Mouse (Mus musculus): Measurements from ENCODE around the gene Vpreb1. TPM values are rescaled to one million over a fixed set of nuclear protein-coding genes. Genes with fewer than 3 reads are reported as not detected.
A peak's percentile ranks its signal among the peaks of the same experiment; 100 is the strongest.

The Vpreb1 gene
- 3.1 and 4.1 TPM in 2 replicates for total RNA-seq (2017)

- ATAC-seq (replicated peaks; ENCODE audit: low read depth, poor library complexity, severe bottlenecking) = peak; percentile 97
These were observed at the start of gene Vpreb1, which contains the start of gene Top3b for GRCm38 (mm10) chr16:16870617-16871331. Vpreb1 (minus strand) TSS chr16:16870843. Top3b (plus strand) TSS chr16:16870736.

- no peak for ATAC-seq (replicated peaks; ENCODE audit: low read depth, poor library complexity, severe bottlenecking)
These were observed 47.9 kb upstream of the Vpreb1 start for GRCm38 (mm10) chr16:16918441-16919117.

DNA sequence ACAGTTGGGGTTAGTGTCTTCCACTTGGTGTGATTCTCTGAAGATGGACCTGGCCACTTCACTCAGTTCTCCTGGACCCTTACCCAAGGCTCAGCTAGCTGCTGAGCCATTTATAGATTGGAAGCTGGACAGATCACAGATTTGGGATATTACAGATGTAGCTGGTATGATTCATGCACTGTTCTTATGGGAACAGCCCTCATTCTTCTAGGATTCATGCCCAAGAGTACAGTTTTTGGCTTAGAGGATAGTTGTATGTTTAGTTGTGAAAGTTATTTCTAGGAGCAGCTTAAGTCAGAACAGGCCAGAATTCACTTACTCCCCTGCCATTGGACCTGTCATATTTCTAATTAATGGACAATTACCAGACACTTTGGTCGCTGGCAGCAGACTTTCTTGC is 42.8 kb upstream of the Vpreb1 start:
- no peak for ATAC-seq (replicated peaks; ENCODE audit: low read depth, poor library complexity, severe bottlenecking)

DNA sequence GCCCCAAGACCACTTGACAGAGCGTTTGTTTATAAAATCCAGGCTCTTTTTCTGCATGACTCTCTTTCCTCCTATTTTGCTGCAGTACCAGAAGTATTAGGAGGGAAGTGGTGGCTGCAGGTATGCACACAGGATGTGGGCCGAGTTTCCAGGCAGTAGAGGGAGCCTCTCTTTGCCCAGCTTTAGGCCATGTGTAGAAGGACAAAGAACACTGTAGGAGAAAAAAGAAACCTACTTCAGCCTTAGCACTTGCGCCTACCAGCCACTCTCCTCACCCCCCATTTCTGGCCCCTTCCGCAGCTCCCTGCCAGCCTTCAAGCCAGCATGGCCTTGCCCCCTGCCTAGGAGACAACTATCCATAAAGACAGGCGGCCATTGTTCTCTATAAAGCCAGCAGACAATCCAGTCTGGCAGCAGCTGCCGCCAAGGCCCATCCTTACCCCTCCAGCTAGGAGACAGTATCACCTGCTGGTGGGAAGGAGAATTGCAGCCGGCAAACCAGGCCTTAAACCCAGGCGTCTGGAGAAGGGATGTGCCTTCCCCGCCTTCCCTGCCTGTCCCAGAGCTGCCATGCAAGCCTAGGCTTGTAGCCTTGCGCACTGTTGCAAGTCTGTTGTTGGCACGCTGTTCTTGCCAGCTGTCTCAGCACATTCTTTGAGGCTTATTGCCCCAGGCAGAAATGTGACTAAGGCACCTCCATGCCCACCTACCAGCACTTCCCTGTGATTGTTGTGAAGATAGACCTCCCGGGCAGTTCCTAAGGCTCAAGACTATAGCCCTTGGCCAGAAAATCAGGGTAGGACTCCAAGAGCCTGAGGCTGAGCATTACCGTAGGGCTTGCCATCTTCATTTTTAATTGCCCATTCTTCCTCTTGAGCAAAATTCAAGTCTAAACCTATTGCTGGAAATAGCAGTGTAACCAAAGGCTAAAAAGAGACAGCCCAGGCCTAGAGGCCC is 41.3 kb upstream of the Vpreb1 start:
- ATAC-seq (replicated peaks; ENCODE audit: low read depth, poor library complexity, severe bottlenecking) = peak; percentile 92

- ATAC-seq (replicated peaks; ENCODE audit: low read depth, poor library complexity, severe bottlenecking) = no peak
These were observed 37.2 kb upstream of the Vpreb1 start for GRCm38 (mm10) chr16:16907799-16908198.

- ATAC-seq (replicated peaks; ENCODE audit: low read depth, poor library complexity, severe bottlenecking) = no peak
These were observed 32.5 kb upstream of the Vpreb1 start for GRCm38 (mm10) chr16:16903188-16903587.

- peak; percentile 60 for ATAC-seq (replicated peaks; ENCODE audit: low read depth, poor library complexity, severe bottlenecking)
These were observed 31.7 kb upstream of the Vpreb1 start for GRCm38 (mm10) chr16:16902329-16902728.

DNA sequence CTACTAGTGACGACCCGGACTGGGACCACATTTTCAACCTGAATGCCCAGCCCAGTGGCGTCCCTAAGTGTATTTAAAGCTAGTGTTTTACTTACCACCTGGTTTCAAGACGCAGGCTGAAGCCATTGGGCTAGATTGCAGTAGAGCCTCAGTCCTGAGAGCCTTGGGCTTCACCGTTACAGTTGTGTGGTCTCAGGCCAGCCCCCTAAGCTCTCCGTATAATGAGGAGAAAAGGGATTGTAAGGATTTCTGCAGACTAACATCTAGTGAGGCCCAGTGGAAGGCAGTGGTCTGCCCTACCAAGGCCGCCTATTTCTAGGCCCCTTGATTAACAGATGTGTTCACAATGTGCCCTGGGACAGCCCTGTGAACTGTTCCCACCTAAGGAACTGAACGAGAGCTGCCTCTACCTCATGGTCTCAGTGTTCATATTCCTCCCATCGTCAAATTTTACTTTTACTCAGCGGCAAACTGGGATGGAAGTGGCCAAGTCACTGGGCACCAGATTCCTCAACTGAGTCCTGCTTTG is 26.5 kb upstream of the Vpreb1 start:
- no peak for ATAC-seq (replicated peaks; ENCODE audit: low read depth, poor library complexity, severe bottlenecking)

DNA sequence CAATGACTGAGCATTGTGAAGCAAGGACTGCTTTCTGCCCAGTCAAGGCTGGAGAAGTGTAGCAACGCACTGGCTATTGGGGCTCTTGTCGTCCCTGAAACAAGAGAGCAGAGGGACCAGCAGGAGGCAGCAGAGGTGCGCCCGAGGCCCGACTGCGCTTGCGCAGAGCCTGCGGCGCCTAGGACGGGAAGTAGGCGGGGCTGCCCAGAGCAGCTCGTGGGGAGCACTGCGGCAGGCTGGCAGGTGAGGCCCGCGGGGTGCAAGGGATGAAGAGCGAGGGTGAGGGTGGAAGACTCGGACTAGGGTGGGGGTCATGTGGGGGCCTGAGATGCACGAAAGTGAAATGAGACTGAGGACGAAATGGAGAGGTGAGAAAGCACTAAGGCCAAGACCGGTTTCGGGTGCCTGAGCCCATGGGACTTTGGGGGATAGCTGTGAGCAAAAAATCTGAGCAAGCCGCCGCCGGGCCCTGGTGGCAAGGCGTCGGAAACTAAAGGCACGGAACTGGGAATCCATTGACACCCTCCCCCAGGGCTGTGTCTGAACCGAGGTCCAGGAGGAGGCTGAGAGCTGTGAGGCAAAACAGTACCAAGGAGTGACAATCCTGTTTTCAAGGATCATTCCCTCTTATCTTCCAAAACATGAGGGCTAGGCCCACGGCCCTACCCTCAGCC is 25.9 kb upstream of the Vpreb1 start, which contains the start of gene Ppm1f:
TSS of gene Ppm1f (plus strand) at position 88 of the 674 bp plus-strand sequence.
- peak; percentile 92 for ATAC-seq (replicated peaks; ENCODE audit: low read depth, poor library complexity, severe bottlenecking)

- ATAC-seq (replicated peaks; ENCODE audit: low read depth, poor library complexity, severe bottlenecking) = peak; percentile 57
These were observed 25.4 kb upstream of the Vpreb1 start for GRCm38 (mm10) chr16:16896015-16896381.

- no peak for ATAC-seq (replicated peaks; ENCODE audit: low read depth, poor library complexity, severe bottlenecking)
These were observed 21.7 kb upstream of the Vpreb1 start for GRCm38 (mm10) chr16:16892366-16892765.

GRCm38 (mm10) chr16:16888341-16888740 is 17.7 kb upstream of the Vpreb1 start:
- ATAC-seq (replicated peaks; ENCODE audit: low read depth, poor library complexity, severe bottlenecking) = no peak

- ATAC-seq (replicated peaks; ENCODE audit: low read depth, poor library complexity, severe bottlenecking) = no peak
These were observed 8.4 kb upstream of the Vpreb1 start for GRCm38 (mm10) chr16:16879025-16879424.

GRCm38 (mm10) chr16:16870241-16870616 is 414 bp downstream of the Vpreb1 start:
- ATAC-seq (replicated peaks; ENCODE audit: low read depth, poor library complexity, severe bottlenecking) = no peak

- no peak for ATAC-seq (replicated peaks; ENCODE audit: low read depth, poor library complexity, severe bottlenecking)
These were observed 4.7 kb downstream of the Vpreb1 start for GRCm38 (mm10) chr16:16865696-16866561.

- peak; percentile 93 for ATAC-seq (replicated peaks; ENCODE audit: low read depth, poor library complexity, severe bottlenecking)
These were observed 5.4 kb downstream of the Vpreb1 start for GRCm38 (mm10) chr16:16865217-16865616.

DNA sequence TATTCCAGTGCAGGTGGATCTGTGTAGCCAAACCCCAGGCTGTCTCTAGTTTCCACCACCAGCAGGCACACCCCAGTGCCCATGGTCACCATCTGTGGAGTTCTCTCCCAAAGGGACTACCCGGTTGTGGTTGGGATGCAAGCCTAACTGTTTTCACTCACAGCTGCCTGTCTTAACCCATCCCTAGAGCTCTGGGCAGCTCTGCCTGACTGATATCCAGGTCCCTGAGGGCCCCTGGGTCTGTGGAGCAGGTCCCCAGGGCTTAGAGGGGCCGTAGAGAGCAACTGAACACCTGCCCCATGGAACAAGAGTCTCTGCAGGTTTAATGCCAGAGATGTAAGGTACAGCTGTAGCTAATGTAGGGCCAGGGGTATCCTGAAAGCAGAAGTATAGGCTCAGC is 6.7 kb downstream of the Vpreb1 start, which contains the start of gene Igll1:
TSS of gene Igll1 (minus strand) at position 8 of the 400 bp plus-strand sequence.
- ATAC-seq (replicated peaks; ENCODE audit: low read depth, poor library complexity, severe bottlenecking) = no peak

DNA sequence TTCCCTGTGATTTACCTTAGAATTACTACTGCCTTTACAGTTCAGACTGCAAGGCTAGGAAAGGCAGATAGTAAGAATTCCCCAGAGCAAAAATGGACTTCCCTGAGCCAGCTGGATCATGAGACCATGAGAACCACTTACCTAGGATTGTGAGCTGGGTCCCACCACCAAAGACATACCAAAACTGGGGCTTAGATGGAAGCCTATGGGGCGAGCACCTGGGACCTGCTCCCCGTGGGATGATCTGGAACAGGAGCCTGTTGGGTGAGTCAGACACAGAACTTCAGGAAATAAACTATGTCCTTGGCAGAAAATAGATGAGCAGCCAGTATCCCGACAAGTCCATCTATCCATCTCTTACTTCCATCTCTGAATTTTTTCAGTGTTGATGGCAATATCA is 8.4 kb downstream of the Vpreb1 start:
- no peak for ATAC-seq (replicated peaks; ENCODE audit: low read depth, poor library complexity, severe bottlenecking)

All from common myeloid progenitor, adult 5-6 weeks (primary cell).